Mouse (Mus musculus) liver, embryonic 13.5 days (tissue): ENCODE data around the gene Zfp988. TPM values are rescaled to one million over a fixed set of nuclear protein-coding genes. Genes with fewer than 3 reads are reported as not detected.
"Not testable (repeated sequence)": the region's sequence is repeated elsewhere in the genome, so short reads cannot be mapped to it uniquely, and the experiment has no call there.

Experiments
- ATAC-seq: fragments of 200-750 bp; cut with Nextera tagmentation; 2 replicates; pipeline ENCODE4 v1.8.0; 2017; ENCODE audit warnings: low read depth, mild to moderate bottlenecking, moderate number of reproducible peaks, moderate library complexity
- DNase-seq: peaks from one replicate; pipeline ENCODE4 v3.0.0; 2022
- H3K27ac ChIP-seq: fragments of 300-500 bp; sonication (generic); 2 replicates; pipeline ENCODE4 v1.5.1; 2015; ENCODE audit warnings: moderate library complexity, mild to moderate bottlenecking, inconsistent platforms
- H3K27me3 ChIP-seq: fragments of 300-500 bp; sonication (generic); 2 replicates; pipeline ENCODE4 v1.6.1; 2015; ENCODE audit warnings: mild to moderate bottlenecking, inconsistent platforms
- H3K36me3 ChIP-seq: fragments of 300-500 bp; sonication (generic); 2 replicates; pipeline ENCODE4 v1.6.1; 2015; ENCODE audit warnings: mild to moderate bottlenecking, inconsistent platforms
- H3K4me1 ChIP-seq: fragments of 300-500 bp; sonication (generic); replicated peaks from 2 replicates; pipeline ENCODE4 v1.6.1; 2015; ENCODE audit warnings: inconsistent platforms
- H3K4me2 ChIP-seq: fragments of 300-500 bp; sonication (generic); 2 replicates; pipeline ENCODE4 v1.6.1; 2015; ENCODE audit warnings: inconsistent platforms, mild to moderate bottlenecking, moderate library complexity
- H3K4me3 ChIP-seq: fragments of 300-500 bp; sonication (generic); replicated peaks from 2 replicates; pipeline ENCODE4 v1.5.1; 2015; ENCODE audit warnings: mild to moderate bottlenecking, inconsistent platforms
- H3K9ac ChIP-seq: fragments of 300-500 bp; sonication (generic); 2 replicates; pipeline ENCODE4 v1.6.1; 2015; ENCODE audit warnings: mild to moderate bottlenecking, inconsistent platforms
- H3K9me3 ChIP-seq: fragments of 300-500 bp; sonication (generic); replicated peaks from 2 replicates; pipeline ENCODE4 v1.6.1; 2016; ENCODE audit warnings: inconsistent platforms
- WGBS: fragments of 180-500 bp; shearing (Covaris S2); methylation state at CpG from one replicate; pipeline ENCODE4 v1.1.7; 2015; ENCODE audit not compliant: insufficient replicate concordance; 5-methylcytosine and 5-hydroxymethylcytosine counted together
- polyA plus RNA-seq: library from polyadenylated mRNA; unstranded; fragments of >200 nt; fragmentation: Nextera tagmentation; extraction: Ambion mirVana; gene quantifications from 2 replicates; pipeline ENCODE4 v1.2.1, GENCODE M21; 2015

The Zfp988 gene
- polyA plus RNA-seq, 1 experiment from 2014 or later: 0.15 TPM

GRCm38 (mm10) chr4:147345061-147345554 lies 39.6 kb downstream of the Zfp988 start:
- H3K4me2 ChIP-seq, H3K9ac ChIP-seq, H3K4me3 ChIP-seq, H3K27me3 ChIP-seq, H3K36me3 ChIP-seq, H3K4me1 ChIP-seq, ATAC-seq, DNase-seq, H3K27ac ChIP-seq: not testable (repeated sequence)
- peaks cover 62% of the 10 kb centered on the region for H3K9me3 ChIP-seq
- WGBS: 65% methylated on average over 2 of the region's 2 CpGs

- H3K27ac ChIP-seq, H3K27me3 ChIP-seq, H3K4me3 ChIP-seq, H3K4me1 ChIP-seq, H3K9ac ChIP-seq, H3K36me3 ChIP-seq, DNase-seq, H3K4me2 ChIP-seq, ATAC-seq: not testable (repeated sequence)
- peaks cover 63% of the 10 kb centered on the region for H3K9me3 ChIP-seq
- WGBS: 49% methylated on average over 4 of the region's 4 CpGs
Observed at GRCm38 (mm10) chr4:147346361-147347035, 41.0 kb downstream of the Zfp988 start.

DNA sequence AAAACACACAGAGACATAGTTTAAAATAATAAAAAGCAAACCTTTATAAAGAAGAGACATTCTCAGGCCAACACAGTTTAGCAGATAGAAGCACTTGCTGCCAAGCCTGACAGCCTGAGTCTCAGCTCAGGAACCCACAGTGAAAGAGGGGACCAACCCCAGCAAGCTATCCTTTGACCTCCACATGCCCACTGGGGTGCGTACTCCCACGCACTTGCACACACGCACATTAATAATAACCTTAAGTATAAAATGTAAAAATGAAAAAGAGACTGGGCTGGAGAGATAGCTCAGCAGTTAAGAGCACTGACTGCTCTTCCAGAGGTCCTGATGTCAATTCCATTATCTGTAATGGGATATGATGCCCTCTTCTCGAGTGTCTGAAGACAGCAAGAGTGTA lies 41.8 kb downstream of the Zfp988 start:
- H3K27ac ChIP-seq, H3K9ac ChIP-seq, H3K36me3 ChIP-seq, H3K4me2 ChIP-seq, H3K4me3 ChIP-seq, H3K4me1 ChIP-seq, DNase-seq, ATAC-seq, H3K27me3 ChIP-seq: not testable (repeated sequence)
- 57% methylated on average over 4 of the region's 4 CpGs for WGBS
- H3K9me3 ChIP-seq: peaks cover 63% of the 10 kb centered on the region

DNA sequence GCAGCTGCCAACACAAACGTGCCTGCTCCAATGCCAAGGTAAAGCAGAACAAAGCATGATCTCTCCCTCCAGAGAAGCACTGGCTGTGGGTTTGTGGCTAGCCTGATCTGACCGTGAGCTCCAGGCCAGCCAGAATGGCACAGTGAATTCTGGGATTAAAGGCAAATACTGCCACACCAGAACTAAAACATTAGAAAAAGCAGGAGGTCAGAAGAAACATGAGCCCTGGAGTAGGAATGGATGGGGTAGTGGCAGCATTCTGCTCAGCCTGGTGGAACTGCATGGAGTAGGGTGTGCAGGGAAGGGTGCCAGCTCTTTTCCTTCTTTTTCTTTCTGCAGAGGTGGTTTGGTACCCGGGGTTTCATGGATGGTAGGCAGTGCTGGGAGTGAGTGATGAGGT lies 42.4 kb downstream of the Zfp988 start:
- H3K9ac ChIP-seq, H3K4me2 ChIP-seq, H3K4me1 ChIP-seq, H3K27ac ChIP-seq, H3K27me3 ChIP-seq, H3K36me3 ChIP-seq, DNase-seq, ATAC-seq, H3K4me3 ChIP-seq: not testable (repeated sequence)
- peaks cover 59% of the 10 kb centered on the region for H3K9me3 ChIP-seq
- 60% methylated on average over 2 of the region's 3 CpGs for WGBS

DNA sequence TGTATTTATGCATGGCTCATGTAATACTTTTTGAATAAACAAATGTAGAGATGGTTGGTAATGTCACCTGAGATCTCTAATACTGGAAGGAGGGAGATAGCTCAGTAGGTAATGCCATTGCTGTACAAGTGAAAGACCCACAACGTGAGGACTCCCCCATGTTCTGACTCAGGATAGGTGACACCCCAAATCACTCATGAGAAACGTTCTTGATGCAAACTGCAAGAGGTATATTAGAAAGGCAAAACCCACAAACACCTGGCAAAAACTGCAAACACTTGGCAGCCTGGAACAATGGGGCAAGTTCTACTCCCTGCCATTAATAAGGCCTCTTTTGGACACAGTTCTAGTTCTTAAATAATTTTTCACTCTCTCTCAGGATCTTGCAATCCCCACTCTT lies 42.9 kb downstream of the Zfp988 start:
- H3K4me1 ChIP-seq, H3K36me3 ChIP-seq, DNase-seq, H3K27me3 ChIP-seq, H3K4me2 ChIP-seq, H3K27ac ChIP-seq, ATAC-seq, H3K9ac ChIP-seq, H3K4me3 ChIP-seq: not testable (repeated sequence)
- WGBS: 48% methylated on average over 2 of the region's 2 CpGs
- H3K9me3 ChIP-seq: peaks cover 54% of the 10 kb centered on the region

DNA sequence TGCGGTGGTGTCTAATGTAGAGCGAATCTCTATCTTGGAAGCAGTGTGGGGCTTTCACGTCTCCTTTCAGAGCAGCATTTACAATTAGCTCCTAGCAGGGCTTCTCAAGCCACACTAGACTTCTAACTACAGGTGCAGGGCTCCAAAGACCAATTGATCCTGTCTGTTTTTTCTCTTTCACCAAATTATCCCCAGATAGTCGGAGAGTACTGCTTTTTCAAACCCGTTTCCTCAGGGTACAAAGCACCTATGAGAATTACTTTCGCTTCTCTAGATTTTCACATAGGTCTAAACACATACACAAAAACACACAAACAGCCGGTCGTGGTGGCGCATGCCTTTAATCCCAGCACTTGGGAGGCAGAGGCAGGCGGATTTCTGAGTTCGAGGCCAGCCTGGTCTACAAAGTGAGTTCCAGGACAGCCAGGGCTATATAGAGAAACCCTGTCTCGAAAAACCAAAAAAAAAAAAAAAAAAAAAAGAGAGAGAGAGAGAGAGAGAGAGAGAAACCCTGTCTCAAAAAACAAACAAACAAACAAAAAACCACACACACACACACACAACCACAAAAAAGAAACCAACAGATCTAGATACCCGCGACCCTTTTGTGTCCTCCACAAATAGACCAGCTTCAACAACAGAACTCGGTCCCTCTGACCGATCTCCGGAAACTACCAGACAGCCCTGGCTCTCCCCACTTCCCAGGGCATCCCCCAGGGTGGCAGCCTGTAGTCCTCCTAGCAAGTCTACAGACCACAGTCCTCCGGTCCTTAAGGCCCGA lies 43.6 kb downstream of the Zfp988 start:
- H3K4me1 ChIP-seq, H3K9ac ChIP-seq, DNase-seq, H3K4me3 ChIP-seq, ATAC-seq, H3K36me3 ChIP-seq, H3K27me3 ChIP-seq, H3K27ac ChIP-seq, H3K4me2 ChIP-seq: not testable (repeated sequence)
- 73% methylated on average over 18 of the region's 19 CpGs for WGBS
- H3K9me3 ChIP-seq: peaks cover 47% of the 10 kb centered on the region

- 63% methylated on average over 9 of the region's 9 CpGs for WGBS
- not testable (repeated sequence) for H3K4me2 ChIP-seq, H3K27ac ChIP-seq, H3K36me3 ChIP-seq, H3K27me3 ChIP-seq, H3K4me3 ChIP-seq, DNase-seq, H3K4me1 ChIP-seq, ATAC-seq, H3K9ac ChIP-seq
- H3K9me3 ChIP-seq: peaks cover 47% of the 10 kb centered on the region
Observed at GRCm38 (mm10) chr4:147349687-147350415, 44.4 kb downstream of the Zfp988 start.

DNA sequence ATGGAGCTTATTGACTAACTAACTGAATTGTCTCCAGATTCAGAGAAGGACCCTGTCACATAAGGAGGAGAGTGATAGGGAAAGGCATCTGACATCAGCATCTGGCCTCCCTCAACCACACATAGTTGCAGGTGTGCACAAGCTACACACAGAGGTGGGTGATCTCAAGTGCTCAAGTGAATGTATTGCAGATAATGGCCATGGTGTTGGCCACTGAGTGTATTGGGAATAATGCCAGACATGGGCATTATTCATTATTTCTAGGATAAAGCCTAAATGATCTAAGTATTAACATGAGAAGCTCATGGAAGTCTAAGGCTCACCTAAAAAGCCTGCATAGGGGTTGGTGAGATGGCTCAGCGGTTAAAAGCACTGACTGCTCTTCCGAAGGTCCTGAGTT lies 45.1 kb downstream of the Zfp988 start:
- peaks cover 42% of the 10 kb centered on the region for H3K9me3 ChIP-seq
- H3K4me1 ChIP-seq, H3K27me3 ChIP-seq, DNase-seq, H3K4me3 ChIP-seq, H3K36me3 ChIP-seq, H3K4me2 ChIP-seq, H3K27ac ChIP-seq, H3K9ac ChIP-seq, ATAC-seq: not testable (repeated sequence)
- WGBS: 69% methylated on average over 2 of the region's 2 CpGs

GRCm38 (mm10) chr4:147351376-147351980 lies 46.0 kb downstream of the Zfp988 start:
- not testable (repeated sequence) for H3K27me3 ChIP-seq, H3K27ac ChIP-seq, DNase-seq, H3K4me2 ChIP-seq, H3K4me1 ChIP-seq, H3K36me3 ChIP-seq, H3K9ac ChIP-seq, ATAC-seq, H3K4me3 ChIP-seq
- peaks cover 38% of the 10 kb centered on the region for H3K9me3 ChIP-seq
- 71% methylated on average over 10 of the region's 13 CpGs for WGBS

- not testable (repeated sequence) for H3K27me3 ChIP-seq, H3K27ac ChIP-seq, H3K4me2 ChIP-seq, ATAC-seq, DNase-seq, H3K9ac ChIP-seq, H3K36me3 ChIP-seq, H3K4me3 ChIP-seq, H3K4me1 ChIP-seq
- WGBS: 66% methylated on average over 4 of the region's 4 CpGs
- H3K9me3 ChIP-seq: peaks cover 21% of the 10 kb centered on the region
Observed at GRCm38 (mm10) chr4:147353626-147354025, 48.2 kb downstream of the Zfp988 start.

- not testable (repeated sequence) for H3K4me1 ChIP-seq, DNase-seq, H3K36me3 ChIP-seq, H3K27me3 ChIP-seq, H3K4me3 ChIP-seq, H3K27ac ChIP-seq, H3K9ac ChIP-seq, H3K4me2 ChIP-seq, ATAC-seq, H3K9me3 ChIP-seq
- WGBS: no CpG with 5 or more reads among the region's 3 CpGs
Observed at GRCm38 (mm10) chr4:147356042-147356441, 50.6 kb downstream of the Zfp988 start.
